Comparison of ENCODE assay signal across 15 mouse cellular contexts in genomic region chr13:113635799-113636222, GRCm38 (mm10). TPM values are rescaled to one million over a fixed set of nuclear protein-coding genes. Genes with fewer than 3 reads are reported as not detected.
DNase-seq lines count a peak whose midpoint lies in the region; ATAC-seq and TF ChIP-seq lines count a peak whose summit lies in the region.
"Had no signal": no experiment of that assay in that cellular context is flagged by ENCODE, and none has a peak within 500 bp of the region (broad histone marks: within the 10 kb centered on the region; RNA-seq: fewer than 3 reads in every experiment).

No protein-coding gene starts in this region.

- TF ChIP-seq CTCF in bone marrow, adult 2 months (IDR thresholded peaks at IDR 0.05; ENCODE audit: control insufficient read depth, insufficient read depth, low read length), result no peak
- no peak for TF ChIP-seq CTCF in liver, embryonic 14.5 days (IDR thresholded peaks at IDR 0.05; ENCODE audit: low read depth)

- no peak for TF ChIP-seq POLR2A in bone marrow, adult 2 months (IDR thresholded peaks at IDR 0.05; ENCODE audit: borderline replicate concordance, control insufficient read depth, low read depth, low read length)

- no peak overlapping the region for H3K27ac ChIP-seq in bone marrow, adult 2 months (ENCODE audit: control insufficient read depth, insufficient read depth, low read depth, low read length, poor library complexity)
- H3K27ac ChIP-seq in liver, embryonic 14.5 days, result no peak overlapping the region
- H3K27ac ChIP-seq: embryonic facial prominence, embryonic 15.5 days; hindbrain, embryonic 10.5 days had no signal

- peaks cover 1% of the 10 kb centered on the region; the same call in 1 of the 2 replicates for H3K4me1 ChIP-seq in bone marrow, adult 2 months (ENCODE audit: control insufficient read depth, insufficient read depth, low read length)
- H3K4me1 ChIP-seq in liver, embryonic 14.5 days (replicated peaks; ENCODE audit: control insufficient read depth in 2 of 2, insufficient read depth in 2 of 2, low read length in 1 of 2), result no peaks in the 10 kb centered on the region
- H3K4me1 ChIP-seq: embryonic facial prominence, embryonic 15.5 days had no signal

- ATAC-seq in liver, embryonic 14.5 days (ENCODE audit: insufficient read depth), result 0 out of 2 replicates have a peak, but pooled peaks have one; percentile 31
- no peak for ATAC-seq in frontal cortex, adult (ENCODE audit: low TSS enrichment)

- no peaks in the 10 kb centered on the region for H3K36me3 ChIP-seq in liver, embryonic 14.5 days (replicated peaks; ENCODE audit: control insufficient read depth, insufficient read depth, low read depth)
- H3K36me3 ChIP-seq in splenic B cell, adult 2 months (ENCODE audit: control insufficient read depth, insufficient read depth, low read length, poor library complexity, severe bottlenecking), result no peaks in the 10 kb centered on the region
- H3K36me3 ChIP-seq: embryonic facial prominence, embryonic 15.5 days; hindbrain, embryonic 10.5 days had no signal

- DNase-seq in spleen, adult 12 weeks (ENCODE audit: low spot score), result peak; percentile 9
- no peak for DNase-seq in spleen, postnatal 10 days (ENCODE audit: low spot score in 2 of 2)
- no peak for DNase-seq in liver, embryonic 14.5 days (ENCODE audit: low read depth in 3 of 3, low spot score in 3 of 3)
- peak; percentile 21 for DNase-seq in splenic B cell, adult 2 months (ENCODE audit: low read depth, low spot score)
- no peak for DNase-seq in right cerebral cortex, postnatal 4 days
- DNase-seq in adrenal gland, postnatal 25 days, result no peak
- DNase-seq: adrenal gland, postnatal 36 days; cerebellum, adult 9-11 months; kidney, adult 8-10 months had no signal

- peak overlapping the region; percentile 52 for H3K4me3 ChIP-seq in bone marrow, adult 2 months (replicated peaks; ENCODE audit: control insufficient read depth, low read depth, low read length)
- no peak overlapping the region for H3K4me3 ChIP-seq in liver, embryonic 14.5 days (ENCODE audit: insufficient read depth in 1 of 2, low read depth in 2 of 2, low read length in 2 of 2)
- H3K4me3 ChIP-seq: embryonic facial prominence, embryonic 15.5 days; hindbrain, embryonic 10.5 days; myocyte had no signal

- no peak for TF ChIP-seq EP300 in liver, embryonic 14.5 days (IDR thresholded peaks at IDR 0.05; ENCODE audit: low read depth)

- no peaks in the 10 kb centered on the region for H3K9me3 ChIP-seq in liver, embryonic 14.5 days (ENCODE audit: control insufficient read depth, low read length)
- H3K9me3 ChIP-seq: embryonic facial prominence, embryonic 15.5 days; hindbrain, embryonic 10.5 days had no signal

- WGBS in bone marrow, adult 2 months, result 5% methylated on average over 17 of the region's 17 CpGs
- 33% methylated on average over 17 of the region's 17 CpGs for WGBS in liver, embryonic 14.5 days (ENCODE audit: insufficient replicate concordance)

- no peaks in the 10 kb centered on the region for H3K27me3 ChIP-seq in liver, embryonic 14.5 days (ENCODE audit: control insufficient read depth, insufficient read depth, low read length)
- no peaks in the 10 kb centered on the region for H3K27me3 ChIP-seq in splenic B cell, adult 2 months (ENCODE audit: control insufficient read depth, insufficient read depth, low read length, poor library complexity, severe bottlenecking)
- H3K27me3 ChIP-seq: embryonic facial prominence, embryonic 15.5 days had no signal

- H3K4me2 ChIP-seq in liver, embryonic 14.5 days (ENCODE audit: low read depth), result peak overlapping the region; percentile 23; the same call in 1 of the 2 replicates
- H3K4me2 ChIP-seq: embryonic facial prominence, embryonic 15.5 days had no signal

- no peak overlapping the region for H3K9ac ChIP-seq in liver, embryonic 14.5 days (replicated peaks)
- H3K9ac ChIP-seq: embryonic facial prominence, embryonic 15.5 days had no signal

RNA-seq across cellular contexts. Expression of gene Snx18, which starts 17.4 kb away (rescaled TPM):
- polyA plus RNA-seq in bone marrow, adult 2 months (2011; ENCODE audit: insufficient read depth, insufficient read length, low replicate concordance, missing spikeins), result 9.0 and 22.1 TPM in 2 replicates
- polyA plus RNA-seq in liver, embryonic 14.5 days (2012; rRNA removed), result 3.0 and 3.8 TPM in 2 replicates
- 5.9 and 6.2 TPM in 2 replicates for polyA plus RNA-seq in liver, embryonic 14.5 days (2014; fragmentation: Nextera tagmentation; extraction: Ambion mirVana)
- 21.2 and 23.2 TPM in 2 replicates for total RNA-seq in adrenal gland, postnatal 25 days (2021)

RNA-seq across cellular contexts. Expression of gene Hspb3, which starts 27.7 kb away (rescaled TPM):
- not detected in 2 replicates for polyA plus RNA-seq in bone marrow, adult 2 months (2011; ENCODE audit: insufficient read depth, insufficient read length, low replicate concordance, missing spikeins)
- 0.06 TPM in 1 of 2 replicates, not detected in the other for polyA plus RNA-seq in liver, embryonic 14.5 days (2012; rRNA removed)
- not detected in 2 replicates for polyA plus RNA-seq in liver, embryonic 14.5 days (2014; fragmentation: Nextera tagmentation; extraction: Ambion mirVana)
- total RNA-seq in adrenal gland, postnatal 25 days (2021), result not detected in 2 replicates
- total RNA-seq: adrenal gland, postnatal 36 days; liver, adult 2 months had no signal
- polyA plus RNA-seq: hindbrain, embryonic 10.5 days; liver, adult 2 months had no signal

Comparison
In these comparisons a context has a peak if more than half of its experiments do, and no peak if none do; other contexts are left out.
1. DNase-seq: peak in spleen, adult 12 weeks (single experiment) and splenic B cell, adult 2 months (single experiment); none in spleen, postnatal 10 days (0 of 2), liver, embryonic 14.5 days (0 of 3), right cerebral cortex, postnatal 4 days (single experiment) and adrenal gland, postnatal 25 days (single experiment).